Mouse (Mus musculus): ENCODE results near the gene Sox6. TPM values are rescaled to one million over a fixed set of nuclear protein-coding genes. Genes with fewer than 3 reads are reported as not detected.

Sox6 gene
- polyA plus RNA-seq, 1 experiment = 3.9 TPM

DNA sequence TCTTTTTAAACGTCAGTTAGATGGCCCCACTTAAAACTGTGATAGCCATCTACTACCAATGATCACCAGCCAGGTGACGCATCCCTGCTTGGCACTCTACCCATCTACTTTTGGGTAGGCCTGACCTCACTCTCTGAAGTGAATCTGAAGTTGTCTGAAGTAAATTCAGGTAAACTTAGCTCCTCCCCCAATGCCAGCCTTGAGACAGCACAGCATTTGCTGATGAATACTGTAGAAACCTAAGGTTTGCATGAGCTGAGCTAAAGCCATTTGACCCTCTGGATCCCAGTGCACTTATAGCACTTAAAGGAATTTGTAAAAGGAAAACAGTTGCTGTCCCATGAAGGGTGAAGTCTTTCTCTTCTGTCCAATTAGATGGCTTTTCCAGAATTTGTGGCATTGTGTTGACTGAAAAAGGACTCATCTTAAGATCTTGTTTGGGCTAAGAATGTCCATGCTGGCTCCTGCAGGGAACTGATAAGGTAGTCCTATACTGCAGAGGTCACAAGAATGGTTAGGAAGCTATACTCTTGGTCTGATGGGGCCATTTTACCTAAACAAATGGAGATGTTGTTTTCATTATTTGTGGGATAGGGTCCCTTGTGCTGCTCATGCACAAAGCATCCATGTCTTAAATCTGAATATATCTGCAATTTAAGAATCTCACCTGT, 50.4 kb downstream of the Sox6 start:
- WGBS = 78% methylated on average over 2 of the region's 2 CpGs
- H3K4me1 ChIP-seq (ENCODE audit: control insufficient read depth, insufficient read depth, low read length) = no peaks in the 10 kb centered on the region
- H3K4me3 ChIP-seq (replicated peaks; ENCODE audit: extremely low read depth, low read depth, low read length) = no peak overlapping the region
- TF ChIP-seq POLR2A (IDR thresholded peaks at IDR 0.05; ENCODE audit: borderline replicate concordance, extremely low read depth, low read depth, low read length) = no peak
- TF ChIP-seq CTCF (IDR thresholded peaks at IDR 0.05; ENCODE audit: insufficient read depth, low read length) = no peak
- no peak for DNase-seq

GRCm38 (mm10) chr7:115985716-115986115, 52.9 kb downstream of the Sox6 start:
- Histone ChIP-seq H3K4me3 (replicated peaks; ENCODE audit: extremely low read depth, low read depth, low read length) (no peak overlapping the region), H3K4me1 (ENCODE audit: control insufficient read depth, insufficient read depth, low read length) (no peaks in the 10 kb centered on the region)
- no peak for TF ChIP-seq CTCF (IDR thresholded peaks at IDR 0.05; ENCODE audit: insufficient read depth, low read length)
- no peak for TF ChIP-seq POLR2A (IDR thresholded peaks at IDR 0.05; ENCODE audit: borderline replicate concordance, extremely low read depth, low read depth, low read length)
- no peak for DNase-seq
- WGBS = 76% methylated on average over 6 of the region's 6 CpGs

- DNase-seq = no peak
- H3K4me3 ChIP-seq (replicated peaks; ENCODE audit: extremely low read depth, low read depth, low read length) = no peak overlapping the region
- TF ChIP-seq POLR2A (IDR thresholded peaks at IDR 0.05; ENCODE audit: borderline replicate concordance, extremely low read depth, low read depth, low read length) = no peak
- no peak for TF ChIP-seq CTCF (IDR thresholded peaks at IDR 0.05; ENCODE audit: insufficient read depth, low read length)
- H3K4me1 ChIP-seq (ENCODE audit: control insufficient read depth, insufficient read depth, low read length) = no peaks in the 10 kb centered on the region
- WGBS = 91% methylated on average over 3 of the region's 3 CpGs
Observed at GRCm38 (mm10) chr7:115984076-115984475, 54.5 kb downstream of the Sox6 start.

DNA sequence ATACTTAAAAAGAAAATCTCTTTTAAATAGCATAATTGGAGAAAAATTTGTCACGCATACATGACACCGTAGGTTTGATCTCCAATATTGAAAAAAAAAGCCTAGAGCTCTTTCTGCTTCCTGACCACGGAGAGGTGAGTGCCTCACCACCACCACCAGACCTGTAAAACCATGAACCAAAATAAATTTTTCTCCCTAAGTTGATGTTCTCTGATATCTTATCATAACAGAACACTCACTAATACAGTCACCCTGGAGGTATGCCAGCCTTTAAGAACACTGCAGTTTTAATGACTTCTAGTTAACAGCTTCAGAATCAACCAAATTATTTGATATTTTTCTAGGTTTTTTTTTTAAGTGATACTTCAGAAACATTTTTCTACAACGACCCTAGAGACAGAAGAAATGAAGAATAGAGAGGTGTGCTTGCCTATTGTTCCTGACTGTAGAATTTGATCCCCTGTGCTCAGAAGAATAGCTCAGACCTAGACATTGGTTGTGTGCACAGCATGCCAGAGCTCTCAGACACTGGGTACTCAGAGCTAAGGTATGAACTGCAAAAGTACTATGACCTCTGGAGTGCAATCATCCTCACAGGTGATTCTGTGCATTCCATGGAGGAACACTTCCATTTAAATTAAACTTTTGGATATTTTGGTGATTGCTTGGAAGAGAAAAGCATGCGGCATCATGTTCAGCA, 58.6 kb downstream of the Sox6 start:
- no peak for DNase-seq
- WGBS = 68% methylated on average over 5 of the region's 5 CpGs

DNA sequence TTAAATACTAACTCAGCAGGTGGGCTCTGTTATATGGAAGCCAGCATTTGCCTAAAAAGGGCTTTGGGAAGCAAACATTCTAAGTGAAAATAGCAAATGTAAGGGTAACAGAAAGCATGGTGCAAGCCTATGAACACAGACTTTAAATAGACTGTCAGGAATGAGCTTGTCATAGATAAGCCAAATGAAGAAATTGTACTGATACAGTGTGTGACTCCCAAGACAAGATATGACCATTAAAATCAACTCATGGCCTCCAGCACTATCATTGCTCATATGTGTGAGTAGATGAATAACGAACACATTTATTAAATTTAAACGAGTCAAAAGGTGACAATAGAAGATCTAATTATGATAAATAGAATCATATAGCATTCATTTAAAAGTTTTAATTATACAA, 64.1 kb downstream of the Sox6 start:
- Histone ChIP-seq H3K4me3 (replicated peaks; ENCODE audit: extremely low read depth, low read depth, low read length) (no peak overlapping the region), H3K4me1 (ENCODE audit: control insufficient read depth, insufficient read depth, low read length) (no peaks in the 10 kb centered on the region)
- no peak for DNase-seq
- WGBS = 76% methylated on average over 2 of the region's 2 CpGs
- TF ChIP-seq CTCF (IDR thresholded peaks at IDR 0.05; ENCODE audit: insufficient read depth, low read length) = no peak
- TF ChIP-seq POLR2A (IDR thresholded peaks at IDR 0.05; ENCODE audit: borderline replicate concordance, extremely low read depth, low read depth, low read length) = no peak

More for the DNA sequence above, 58.6 kb downstream of the Sox6 start:
- H3K4me1 ChIP-seq (ENCODE audit: control insufficient read depth, insufficient read depth, low read length) = no peaks in the 10 kb centered on the region
- TF ChIP-seq CTCF (IDR thresholded peaks at IDR 0.05; ENCODE audit: insufficient read depth, low read length) = no peak
- no peak for TF ChIP-seq POLR2A (IDR thresholded peaks at IDR 0.05; ENCODE audit: borderline replicate concordance, extremely low read depth, low read depth, low read length)
- no peak overlapping the region for H3K4me3 ChIP-seq (replicated peaks; ENCODE audit: extremely low read depth, low read depth, low read length)

GRCm38 (mm10) chr7:115967186-115967585, 71.4 kb downstream of the Sox6 start:
- no peak for DNase-seq

DNA sequence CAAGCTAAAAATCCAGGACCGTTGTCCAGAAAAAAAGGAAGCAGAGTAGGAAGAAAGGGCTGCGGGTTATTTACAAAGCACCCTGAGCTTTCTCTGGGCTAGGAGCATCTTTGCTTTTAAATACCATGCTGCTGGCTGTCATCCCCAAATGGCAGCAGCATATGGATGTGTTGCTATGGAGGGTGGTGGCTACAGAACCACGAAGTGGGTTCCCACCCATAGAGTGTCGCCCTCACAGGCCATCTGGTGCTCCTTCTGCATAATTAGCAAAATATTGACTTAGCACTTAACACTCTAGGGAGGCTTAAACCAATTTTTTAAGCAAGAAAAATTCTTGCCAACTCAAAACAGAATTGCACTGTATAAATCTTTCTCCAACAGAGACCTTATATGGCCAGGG, 72.4 kb downstream of the Sox6 start:
- Histone ChIP-seq H3K4me3 (replicated peaks; ENCODE audit: extremely low read depth, low read depth, low read length) (no peak overlapping the region), H3K4me1 (ENCODE audit: control insufficient read depth, insufficient read depth, low read length) (no peaks in the 10 kb centered on the region)
- no peak for DNase-seq
- 43% methylated on average over 4 of the region's 4 CpGs for WGBS
- TF ChIP-seq CTCF (IDR thresholded peaks at IDR 0.05; ENCODE audit: insufficient read depth, low read length) = no peak
- no peak for TF ChIP-seq POLR2A (IDR thresholded peaks at IDR 0.05; ENCODE audit: borderline replicate concordance, extremely low read depth, low read depth, low read length)

More at GRCm38 (mm10) chr7:115967186-115967585, 71.4 kb downstream of the Sox6 start:
- TF ChIP-seq CTCF (IDR thresholded peaks at IDR 0.05; ENCODE audit: insufficient read depth, low read length) = no peak
- no peak for TF ChIP-seq POLR2A (IDR thresholded peaks at IDR 0.05; ENCODE audit: borderline replicate concordance, extremely low read depth, low read depth, low read length)
- Histone ChIP-seq H3K4me1 (ENCODE audit: control insufficient read depth, insufficient read depth, low read length) (no peaks in the 10 kb centered on the region), H3K4me3 (replicated peaks; ENCODE audit: extremely low read depth, low read depth, low read length) (no peak overlapping the region)
- 54% methylated on average over 4 of the region's 4 CpGs for WGBS

DNA sequence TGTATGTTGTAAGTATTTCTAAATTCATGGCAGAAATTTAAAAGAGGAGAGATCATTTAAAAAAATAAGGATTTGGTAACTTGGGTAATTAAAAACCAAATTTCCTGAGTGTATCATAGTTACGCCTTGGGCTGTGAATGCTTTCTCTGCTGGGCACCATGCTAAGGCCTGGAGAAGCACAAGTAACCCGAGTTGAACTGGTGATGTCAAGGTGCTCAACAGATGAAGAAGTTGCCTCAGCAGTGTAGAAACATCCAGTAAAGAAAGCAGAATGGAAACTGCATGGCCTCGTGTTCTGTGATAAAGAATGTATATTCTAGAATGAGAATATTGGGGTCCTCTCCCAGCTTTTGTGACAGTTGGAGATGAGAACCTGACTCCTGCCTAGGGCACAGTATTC, 85.5 kb downstream of the Sox6 start:
- TF ChIP-seq CTCF (IDR thresholded peaks at IDR 0.05; ENCODE audit: insufficient read depth, low read length) (no peak), POLR2A (IDR thresholded peaks at IDR 0.05; ENCODE audit: borderline replicate concordance, extremely low read depth, low read depth, low read length) (no peak)
- Histone ChIP-seq H3K4me1 (ENCODE audit: control insufficient read depth, insufficient read depth, low read length) (no peaks in the 10 kb centered on the region), H3K4me3 (replicated peaks; ENCODE audit: extremely low read depth, low read depth, low read length) (no peak overlapping the region)
- WGBS = 78% methylated on average over 3 of the region's 3 CpGs
- no peak for DNase-seq

DNA sequence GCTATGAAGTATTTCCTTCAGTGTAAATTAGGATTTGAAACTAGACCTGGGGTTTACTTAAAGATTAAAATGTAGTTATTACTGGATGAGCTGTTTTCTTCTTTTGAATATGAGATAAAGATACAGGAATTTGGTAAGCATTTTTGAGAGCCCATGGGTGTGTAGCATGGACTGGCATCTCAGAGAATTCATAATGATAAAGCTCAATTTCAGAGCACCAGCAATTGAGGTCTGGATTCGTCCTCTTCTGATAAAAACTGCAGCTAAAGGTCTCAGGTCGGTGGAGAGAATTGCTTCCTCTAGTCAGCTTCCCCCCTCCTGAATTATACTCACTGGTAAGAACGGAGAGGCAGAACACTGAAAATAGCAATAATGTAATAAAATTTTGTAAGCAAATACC, 86.4 kb downstream of the Sox6 start:
- Histone ChIP-seq H3K4me3 (replicated peaks; ENCODE audit: extremely low read depth, low read depth, low read length) (no peak overlapping the region), H3K4me1 (ENCODE audit: control insufficient read depth, insufficient read depth, low read length) (no peaks in the 10 kb centered on the region)
- WGBS = 44% methylated on average over 3 of the region's 3 CpGs
- no peak for DNase-seq
- no peak for TF ChIP-seq CTCF (IDR thresholded peaks at IDR 0.05; ENCODE audit: insufficient read depth, low read length)
- no peak for TF ChIP-seq POLR2A (IDR thresholded peaks at IDR 0.05; ENCODE audit: borderline replicate concordance, extremely low read depth, low read depth, low read length)

- no peak for TF ChIP-seq POLR2A (IDR thresholded peaks at IDR 0.05; ENCODE audit: borderline replicate concordance, extremely low read depth, low read depth, low read length)
- TF ChIP-seq CTCF (IDR thresholded peaks at IDR 0.05; ENCODE audit: insufficient read depth, low read length) = no peak
- Histone ChIP-seq H3K4me1 (ENCODE audit: control insufficient read depth, insufficient read depth, low read length) (no peaks in the 10 kb centered on the region), H3K4me3 (replicated peaks; ENCODE audit: extremely low read depth, low read depth, low read length) (no peak overlapping the region)
- DNase-seq = no peak
- 85% methylated on average over 4 of the region's 4 CpGs for WGBS
Observed at GRCm38 (mm10) chr7:115951689-115952088, 86.9 kb downstream of the Sox6 start.

All from lung, adult 2 months (tissue).